Mouse (Mus musculus) liver, embryonic 12.5 days (tissue): Measurements from ENCODE around the gene Hadhb. TPM values are rescaled to one million over a fixed set of nuclear protein-coding genes. Genes with fewer than 3 reads are reported as not detected.

Experiments
- ATAC-seq: fragments of 200-750 bp; cut with Nextera tagmentation; 2 replicates; pipeline ENCODE4 v1.8.0; 2017; ENCODE audit warnings: moderate number of reproducible peaks, mild to moderate bottlenecking, moderate library complexity
- H3K27ac ChIP-seq: fragments of 300-500 bp; sonication (generic); 2 replicates; pipeline ENCODE4 v1.5.1; 2016; ENCODE audit warnings: mild to moderate bottlenecking
- H3K27me3 ChIP-seq: fragments of 300-500 bp; sonication (generic); replicated peaks from 2 replicates; pipeline ENCODE4 v1.6.1; 2016; ENCODE audit warnings: mild to moderate bottlenecking, moderate library complexity
- H3K36me3 ChIP-seq: fragments of 300-500 bp; sonication (generic); 2 replicates; pipeline ENCODE4 v1.6.1; 2016; ENCODE audit warnings: mild to moderate bottlenecking, moderate library complexity
- H3K4me1 ChIP-seq: fragments of 300-500 bp; sonication (generic); 2 replicates; pipeline ENCODE4 v1.6.1; 2016
- H3K4me2 ChIP-seq: fragments of 300-500 bp; sonication (generic); 2 replicates; pipeline ENCODE4 v1.6.1; 2016; ENCODE audit warnings: mild to moderate bottlenecking, moderate library complexity
- H3K4me3 ChIP-seq: fragments of 300-500 bp; sonication (generic); 2 replicates; pipeline ENCODE4 v1.5.1; 2016; ENCODE audit warnings: mild to moderate bottlenecking, moderate library complexity
- H3K9ac ChIP-seq: fragments of 300-500 bp; sonication (generic); 2 replicates; pipeline ENCODE4 v1.6.1; 2016; ENCODE audit warnings: mild to moderate bottlenecking, moderate library complexity
- H3K9me3 ChIP-seq: fragments of 300-500 bp; sonication (generic); replicated peaks from 2 replicates; pipeline ENCODE4 v1.6.1; 2016; ENCODE audit warnings: mild to moderate bottlenecking, moderate library complexity
- WGBS: fragments of 180-500 bp; shearing (Covaris S2); methylation state at CpG from one replicate; pipeline ENCODE4 v1.1.7; 2016; ENCODE audit not compliant: insufficient replicate concordance; 5-methylcytosine and 5-hydroxymethylcytosine counted together
- polyA plus RNA-seq: library from polyadenylated mRNA; unstranded; fragments of >200 nt; fragmentation: Nextera tagmentation; extraction: Ambion mirVana; gene quantifications from 2 replicates; pipeline ENCODE4 v1.2.1, GENCODE M21; 2016

The Hadhb gene
- polyA plus RNA-seq, 1 experiment from 2014 or later: 116 TPM

- H3K4me2 ChIP-seq: no peak overlapping the region
- no peak overlapping the region for H3K27ac ChIP-seq
- no peaks in the 10 kb centered on the region for H3K27me3 ChIP-seq
- H3K4me3 ChIP-seq: no peak overlapping the region
- ATAC-seq: no peak
- 70% methylated on average over 2 of the region's 2 CpGs for WGBS
- H3K4me1 ChIP-seq: no peaks in the 10 kb centered on the region
- H3K9ac ChIP-seq: no peak overlapping the region
- H3K9me3 ChIP-seq: no peaks in the 10 kb centered on the region
- peaks cover 90% of the 10 kb centered on the region for H3K36me3 ChIP-seq
These were observed 22.9 kb upstream of the Hadhb start for GRCm38 (mm10) chr5:30132173-30132572.

GRCm38 (mm10) chr5:30135711-30136231 is 19.3 kb upstream of the Hadhb start:
- Histone ChIP-seq H3K27ac (no peak overlapping the region), H3K36me3 (peaks cover 89% of the 10 kb centered on the region), H3K27me3 (no peaks in the 10 kb centered on the region), H3K4me2 (no peak overlapping the region), H3K4me1 (no peaks in the 10 kb centered on the region), H3K9ac (no peak overlapping the region), H3K4me3 (no peak overlapping the region), H3K9me3 (no peaks in the 10 kb centered on the region)
- WGBS: 89% methylated on average over 11 of the region's 11 CpGs
- no peak for ATAC-seq

GRCm38 (mm10) chr5:30137271-30137670 is 17.8 kb upstream of the Hadhb start:
- Histone ChIP-seq H3K4me1 (no peaks in the 10 kb centered on the region), H3K9me3 (no peaks in the 10 kb centered on the region), H3K27me3 (no peaks in the 10 kb centered on the region), H3K36me3 (peaks cover 91% of the 10 kb centered on the region), H3K9ac (no peak overlapping the region), H3K4me2 (no peak overlapping the region), H3K4me3 (no peak overlapping the region), H3K27ac (no peak overlapping the region)
- 86% methylated on average over 9 of the region's 9 CpGs for WGBS
- ATAC-seq: no peak

GRCm38 (mm10) chr5:30138193-30138592 is 16.9 kb upstream of the Hadhb start:
- WGBS: 81% methylated on average over 4 of the region's 4 CpGs
- Histone ChIP-seq H3K27me3 (no peaks in the 10 kb centered on the region), H3K4me1 (no peaks in the 10 kb centered on the region), H3K4me3 (no peak overlapping the region), H3K4me2 (no peak overlapping the region), H3K36me3 (peaks cover 91% of the 10 kb centered on the region), H3K9ac (no peak overlapping the region), H3K27ac (no peak overlapping the region), H3K9me3 (no peaks in the 10 kb centered on the region)
- ATAC-seq: no peak

DNA sequence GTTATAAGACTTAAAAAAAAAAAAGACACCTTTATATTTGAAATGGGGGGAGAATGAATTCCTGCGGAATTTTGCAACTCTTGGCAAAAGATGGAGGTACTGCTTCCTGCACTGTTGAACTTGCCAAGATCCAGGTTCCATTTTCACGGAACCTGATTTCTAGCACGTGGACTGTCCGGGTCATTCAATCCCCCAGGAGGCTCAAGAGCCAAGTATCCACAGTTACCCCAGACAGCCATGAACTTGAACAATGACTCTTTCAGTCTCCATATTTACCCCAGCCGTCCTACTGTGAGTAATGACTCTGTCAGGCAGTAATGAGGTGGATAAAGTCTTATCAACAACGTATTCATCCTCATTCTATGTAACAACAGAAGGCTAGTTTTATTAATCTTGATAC is 8.5 kb upstream of the Hadhb start:
- Histone ChIP-seq H3K9me3 (no peaks in the 10 kb centered on the region), H3K36me3 (peaks cover 73% of the 10 kb centered on the region), H3K4me3 (no peak overlapping the region), H3K27me3 (no peaks in the 10 kb centered on the region), H3K9ac (no peak overlapping the region), H3K27ac (no peak overlapping the region), H3K4me2 (no peak overlapping the region), H3K4me1 (peaks cover 4% of the 10 kb centered on the region)
- WGBS: 87% methylated on average over 6 of the region's 6 CpGs
- no peak for ATAC-seq

- Histone ChIP-seq H3K4me2 (no peak overlapping the region), H3K4me1 (peaks cover 9% of the 10 kb centered on the region), H3K4me3 (no peak overlapping the region), H3K9ac (no peak overlapping the region), H3K36me3 (peaks cover 55% of the 10 kb centered on the region), H3K27ac (no peak overlapping the region), H3K9me3 (no peaks in the 10 kb centered on the region), H3K27me3 (no peaks in the 10 kb centered on the region)
- no peak for ATAC-seq
- 70% methylated on average over 5 of the region's 5 CpGs for WGBS
These were observed 6.7 kb upstream of the Hadhb start for GRCm38 (mm10) chr5:30148133-30148920.

DNA sequence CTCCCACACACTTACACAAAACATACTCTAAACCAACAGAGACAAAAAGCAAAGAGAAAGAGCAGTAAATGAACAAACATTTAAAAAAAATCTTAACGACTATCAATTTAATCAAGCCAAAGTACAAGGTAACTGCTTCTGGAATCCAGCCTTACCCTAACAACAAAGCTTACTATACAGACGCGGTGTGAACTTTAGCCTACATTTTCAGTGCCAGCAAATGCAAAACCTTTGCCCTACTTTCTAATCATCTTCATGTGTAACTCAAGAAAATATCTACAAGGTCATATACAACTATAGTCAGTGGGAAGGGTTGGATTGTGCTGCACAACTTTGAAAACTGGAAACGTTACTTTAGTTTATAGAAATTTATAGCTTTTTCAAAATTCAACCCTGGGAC is 3.0 kb upstream of the Hadhb start:
- Histone ChIP-seq H3K27ac (no peak overlapping the region), H3K4me2 (no peak overlapping the region; the same call in 1 of the 2 replicates), H3K9ac (no peak overlapping the region), H3K9me3 (no peaks in the 10 kb centered on the region), H3K4me1 (peaks cover 28% of the 10 kb centered on the region), H3K27me3 (no peaks in the 10 kb centered on the region), H3K4me3 (no peak overlapping the region), H3K36me3 (peaks cover 19% of the 10 kb centered on the region)
- ATAC-seq: no peak
- WGBS: 78% methylated on average over 4 of the region's 4 CpGs

DNA sequence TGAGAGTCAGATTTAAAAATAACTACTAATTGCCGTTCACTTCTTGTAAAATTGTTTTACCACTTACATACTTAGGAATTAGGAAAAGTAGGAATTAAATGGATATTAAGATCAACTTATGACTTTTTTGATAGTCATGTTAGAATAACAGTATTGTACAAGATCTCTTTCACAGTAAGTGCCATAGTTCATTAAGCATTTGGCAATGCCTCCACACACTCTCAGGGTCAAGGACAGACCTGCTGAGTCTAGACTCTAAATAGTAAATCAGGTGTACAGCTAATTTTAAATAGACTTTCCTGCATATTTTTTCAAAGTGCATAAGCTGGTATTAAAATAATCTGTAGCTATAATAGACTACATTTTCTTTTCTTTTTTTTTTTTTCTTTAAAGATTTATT is 2.6 kb upstream of the Hadhb start:
- H3K9ac ChIP-seq: no peak overlapping the region
- H3K4me1 ChIP-seq: peaks cover 30% of the 10 kb centered on the region
- H3K36me3 ChIP-seq: peaks cover 15% of the 10 kb centered on the region
- H3K9me3 ChIP-seq: no peaks in the 10 kb centered on the region
- H3K4me2 ChIP-seq: no peak overlapping the region
- H3K4me3 ChIP-seq: no peak overlapping the region
- no peaks in the 10 kb centered on the region for H3K27me3 ChIP-seq
- 87% methylated on average over 1 of the region's 1 CpGs for WGBS
- no peak for ATAC-seq
- H3K27ac ChIP-seq: no peak overlapping the region

DNA sequence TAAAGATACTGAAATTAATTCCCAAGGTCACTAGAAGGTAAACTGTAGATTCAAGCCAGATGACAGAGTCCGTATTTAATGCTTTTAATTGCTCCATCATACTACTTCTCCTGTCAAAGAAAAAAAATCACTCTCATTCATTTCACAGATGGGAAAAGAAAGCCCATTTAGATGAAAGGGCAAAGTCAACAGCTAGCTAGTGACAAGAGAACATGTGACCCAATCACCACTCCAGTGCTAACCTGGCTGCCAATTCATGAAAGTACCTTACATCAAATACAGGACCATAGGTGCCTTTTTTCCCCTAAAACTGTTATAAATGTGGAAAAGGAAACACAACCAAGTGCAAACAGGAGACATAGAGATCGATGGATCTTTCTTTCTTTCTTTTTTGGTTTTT is 1.8 kb upstream of the Hadhb start:
- ATAC-seq: no peak
- Histone ChIP-seq H3K4me3 (no peak overlapping the region), H3K36me3 (peaks cover 14% of the 10 kb centered on the region; the same call in 1 of the 2 replicates), H3K9me3 (no peaks in the 10 kb centered on the region), H3K27ac (no peak overlapping the region), H3K4me1 (peaks cover 38% of the 10 kb centered on the region), H3K9ac (peak overlapping the region; percentile 27; the same call in 1 of the 2 replicates), H3K4me2 (peak overlapping the region; percentile 48), H3K27me3 (no peaks in the 10 kb centered on the region)
- 89% methylated on average over 2 of the region's 2 CpGs for WGBS

GRCm38 (mm10) chr5:30154013-30154412 is 1.0 kb upstream of the Hadhb start:
- Histone ChIP-seq H3K4me1 (peaks cover 39% of the 10 kb centered on the region), H3K9me3 (no peaks in the 10 kb centered on the region), H3K36me3 (peaks cover 9% of the 10 kb centered on the region; the same call in 1 of the 2 replicates), H3K9ac (peak overlapping the region; percentile 96), H3K27me3 (no peaks in the 10 kb centered on the region), H3K27ac (peak overlapping the region; percentile 93), H3K4me2 (peak overlapping the region; percentile 79), H3K4me3 (peak overlapping the region; percentile 98)
- 19% methylated on average over 4 of the region's 4 CpGs for WGBS
- no peak for ATAC-seq

DNA sequence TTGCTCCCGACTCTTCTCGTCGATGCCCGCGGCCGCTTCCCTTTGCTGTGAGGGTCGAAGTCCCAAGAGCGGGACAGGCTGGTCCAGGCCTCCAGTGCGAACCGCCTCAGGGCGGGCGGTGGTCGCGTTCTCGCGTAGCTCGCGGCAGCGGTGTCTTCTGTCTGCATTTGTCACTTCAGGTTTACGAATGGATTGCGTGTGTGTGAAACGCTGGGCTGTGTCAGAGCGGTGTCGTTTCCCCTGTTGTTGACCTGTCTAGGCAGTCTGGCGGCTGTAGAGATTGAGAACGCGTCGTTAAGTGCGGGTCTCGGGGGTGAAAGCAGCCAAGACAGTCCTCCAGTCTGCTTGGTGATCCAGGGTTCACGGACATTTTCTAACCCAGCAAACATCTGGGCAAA is 346 bp downstream of the Hadhb start:
- ATAC-seq: peak; percentile 30
- peak overlapping the region; percentile 79 for H3K4me2 ChIP-seq
- H3K27ac ChIP-seq: peak overlapping the region; percentile 93
- 0 out of 2 replicates have a peak, but pooled peaks cover 7% of the 10 kb centered on the region for H3K36me3 ChIP-seq
- no peaks in the 10 kb centered on the region for H3K9me3 ChIP-seq
- no peaks in the 10 kb centered on the region for H3K27me3 ChIP-seq
- peak overlapping the region; percentile 98 for H3K4me3 ChIP-seq
- peaks cover 42% of the 10 kb centered on the region for H3K4me1 ChIP-seq
- peak overlapping the region; percentile 96 for H3K9ac ChIP-seq
- under 1% methylated on average over 31 of the region's 31 CpGs for WGBS

GRCm38 (mm10) chr5:30155821-30156629 is 977 bp downstream of the Hadhb start:
- peak overlapping the region; percentile 79 for H3K4me2 ChIP-seq
- WGBS: 19% methylated on average over 13 of the region's 13 CpGs
- peak overlapping the region; percentile 98 for H3K4me3 ChIP-seq
- H3K4me1 ChIP-seq: peaks cover 42% of the 10 kb centered on the region
- H3K27me3 ChIP-seq: no peaks in the 10 kb centered on the region
- H3K9ac ChIP-seq: peak overlapping the region; percentile 96
- H3K36me3 ChIP-seq: peaks cover 11% of the 10 kb centered on the region; the same call in 1 of the 2 replicates
- ATAC-seq: no peak
- H3K27ac ChIP-seq: peak overlapping the region; percentile 93
- H3K9me3 ChIP-seq: no peaks in the 10 kb centered on the region
